Mouse (Mus musculus) Patski (cell line): ENCODE data around the gene Cmtm7. TPM values are rescaled to one million over a fixed set of nuclear protein-coding genes. Genes with fewer than 3 reads are reported as not detected.

ENCODE experiments used
- ATAC-seq: fragments of 100-300 bp; one replicate; pipeline ENCODE4 v1.8.0; 2021
- CTCF ChIA-PET: fragments of 350-600 bp; sonication (Branson Sonifier 250); formaldehyde crosslinking; loops from one replicate; lab custom pipeline; 2022; ENCODE audit warnings: inconsistent platforms; lab: Charles Lee
- POLR2A ChIA-PET: fragments of 350-600 bp; sonication (Branson Sonifier 250); formaldehyde crosslinking; loops from one replicate; lab custom pipeline; 2022; ENCODE audit warnings: antibody characterized with exemption, inconsistent platforms; lab: Charles Lee
- DNase-seq: peaks from one replicate; pipeline ENCODE4 v3.0.0-alpha.2; 2011; ENCODE audit warnings: low read depth, low spot score
- H3K27me3 ChIP-seq: fragments of 371-371 bp; one replicate; pipeline ENCODE4 v1.5.1; 2021
- CTCF ChIP-seq: fragments of 100-300 bp; IDR thresholded peaks from one replicate; pipeline ENCODE4 v1.5.1; 2021
- in situ Hi-C: fragments of 300-500 bp; cut with MboI; formaldehyde crosslinking; loops from 3 replicates; pipeline ENCODE4 v1.11.1; 2018; ENCODE audit warnings: low pct_unique_long_range_greater_than_20kb, mixed read lengths
- polyA plus RNA-seq: library from polyadenylated mRNA; unstranded; gene quantifications from one replicate; pipeline ENCODE4 v1.2.3, GENCODE M21; 2021

Gene Cmtm7
- polyA plus RNA-seq, 1 experiment from 2014 or later = 73.0 TPM

- in situ Hi-C loops = no loop called here
- no peak for TF ChIP-seq CTCF
- no peak for ATAC-seq
- POLR2A ChIA-PET = no interaction called here
- H3K27me3 ChIP-seq = no peaks in the 10 kb centered on the region
- DNase-seq = no peak
- CTCF ChIA-PET = no interaction called here
These were observed 30.1 kb downstream of the Cmtm7 start for GRCm38 (mm10) chr9:114751582-114751981.

GRCm38 (mm10) chr9:114747466-114747865 lies 34.2 kb downstream of the Cmtm7 start:
- DNase-seq (no peak), ATAC-seq (no peak)
- no peaks in the 10 kb centered on the region for H3K27me3 ChIP-seq
- TF ChIP-seq CTCF = no peak
- in situ Hi-C loops = no loop called here
- CTCF ChIA-PET = interaction anchor here (1.2 kb wide), 1 partner anchor 100 kb away, joined by 3 read pairs; no protein-coding TSS in a partner anchor
- POLR2A ChIA-PET = no interaction called here

- CTCF ChIA-PET = interaction anchor here (1.2 kb wide), 1 partner anchor 99 kb away, joined by 3 read pairs; no protein-coding TSS in a partner anchor
- ATAC-seq = no peak
- in situ Hi-C loops = no loop called here
- H3K27me3 ChIP-seq = no peaks in the 10 kb centered on the region
- POLR2A ChIA-PET = no interaction called here
- DNase-seq = no peak
- TF ChIP-seq CTCF = no peak
These were observed 34.6 kb downstream of the Cmtm7 start for GRCm38 (mm10) chr9:114747012-114747411.

GRCm38 (mm10) chr9:114745654-114746053 lies 36.0 kb downstream of the Cmtm7 start:
- in situ Hi-C loops = no loop called here
- ChIA-PET CTCF (interaction anchor here (1.4 kb wide), 1 partner anchor 9 kb away, joined by 4 read pairs; no protein-coding TSS in a partner anchor), POLR2A (no interaction called here)
- no peaks in the 10 kb centered on the region for H3K27me3 ChIP-seq
- DNase-seq (no peak), ATAC-seq (peak; percentile 17)
- TF ChIP-seq CTCF = no peak

- DNase-seq (no peak), ATAC-seq (no peak)
- no peaks in the 10 kb centered on the region for H3K27me3 ChIP-seq
- in situ Hi-C loops = no loop called here
- TF ChIP-seq CTCF = no peak
- CTCF ChIA-PET = interaction anchor here (1.0 to 1.4 kb wide), 2 partner anchors 9 to 16 kb away, joined by 4 read pairs; no protein-coding TSS in a partner anchor
- POLR2A ChIA-PET = no interaction called here
These were observed 36.5 kb downstream of the Cmtm7 start for GRCm38 (mm10) chr9:114745163-114745562.

GRCm38 (mm10) chr9:114742731-114743130 lies 38.9 kb downstream of the Cmtm7 start:
- DNase-seq (no peak), ATAC-seq (no peak)
- no peaks in the 10 kb centered on the region for H3K27me3 ChIP-seq
- POLR2A ChIA-PET = no interaction called here
- CTCF ChIA-PET = no interaction called here
- in situ Hi-C loops = no loop called here
- TF ChIP-seq CTCF = no peak

GRCm38 (mm10) chr9:114740336-114740735 lies 41.3 kb downstream of the Cmtm7 start:
- ChIA-PET POLR2A (no interaction called here), CTCF (interaction anchor here (1.4 kb wide), 1 partner anchor 12 kb away, joined by 3 read pairs; no protein-coding TSS in a partner anchor)
- DNase-seq (no peak), ATAC-seq (no peak)
- no peaks in the 10 kb centered on the region for H3K27me3 ChIP-seq
- TF ChIP-seq CTCF = no peak
- in situ Hi-C loops = no loop called here

- DNase-seq = no peak
- CTCF ChIA-PET = interaction anchor here (1.7 to 1.8 kb wide), 2 partner anchors 9 to 16 kb away, joined by 4 read pairs; no protein-coding TSS in a partner anchor
- POLR2A ChIA-PET = no interaction called here
These were observed 45.2 kb downstream of the Cmtm7 start for GRCm38 (mm10) chr9:114736442-114736841.

GRCm38 (mm10) chr9:114733238-114733637 lies 48.4 kb downstream of the Cmtm7 start:
- CTCF ChIA-PET = no interaction called here
- no peak for TF ChIP-seq CTCF
- DNase-seq = no peak
- no peak for ATAC-seq
- H3K27me3 ChIP-seq = no peaks in the 10 kb centered on the region
- POLR2A ChIA-PET = no interaction called here
- in situ Hi-C loops = no loop called here

More at GRCm38 (mm10) chr9:114736442-114736841, 45.2 kb downstream of the Cmtm7 start:
- no peaks in the 10 kb centered on the region for H3K27me3 ChIP-seq
- peak; percentile 44 for ATAC-seq
- in situ Hi-C loops = no loop called here
- no peak for TF ChIP-seq CTCF

GRCm38 (mm10) chr9:114731871-114732682 lies 49.6 kb downstream of the Cmtm7 start:
- H3K27me3 ChIP-seq = no peaks in the 10 kb centered on the region
- CTCF ChIA-PET = interaction anchor here (1.4 to 1.6 kb wide), 2 partner anchors 12 to 84 kb away, joined by 3 read pairs; no protein-coding TSS in a partner anchor
- no peak for ATAC-seq
- TF ChIP-seq CTCF = no peak
- DNase-seq = no peak
- POLR2A ChIA-PET = no interaction called here
- in situ Hi-C loops = no loop called here
